Mouse (Mus musculus) G1E (cell line): ENCODE data around the gene B3gat1. TPM values are rescaled to one million over a fixed set of nuclear protein-coding genes. Genes with fewer than 3 reads are reported as not detected.

Source experiments
- ATAC-seq: 2 replicates; pipeline ENCODE4 v1.8.0; 2016; ENCODE audit warnings: mild to moderate bottlenecking; ENCODE audit not compliant: insufficient number of reproducible peaks, poor library complexity, low FRiP score, severe bottlenecking; ENCODE audit errors: extremely low read depth
- DNase-seq: peaks from one replicate; pipeline ENCODE4 v3.0.0; 2012; ENCODE audit warnings: low spot score
- H3K27me3 ChIP-seq: 2 replicates; pipeline ENCODE4 v1.6.1; 2012; ENCODE audit warnings: mild to moderate bottlenecking, low read length, inconsistent platforms; ENCODE audit not compliant: insufficient read depth
- H3K36me3 ChIP-seq: replicated peaks from 2 replicates; pipeline ENCODE3; 2012; ENCODE audit warnings: mild to moderate bottlenecking, inconsistent platforms
- H3K4me1 ChIP-seq: 2 replicates; pipeline ENCODE4 v1.6.1; 2012; ENCODE audit warnings: low read depth, low read length, inconsistent platforms, mixed read lengths; ENCODE audit not compliant: insufficient read depth
- H3K4me3 ChIP-seq: 2 replicates; pipeline ENCODE4 v1.5.1; 2012; ENCODE audit warnings: low read depth, mild to moderate bottlenecking, inconsistent platforms, low read length, moderate library complexity, mixed read lengths
- H3K9me3 ChIP-seq: replicated peaks from 2 replicates; pipeline ENCODE4 v1.6.1; 2012; ENCODE audit warnings: inconsistent platforms
- CTCF ChIP-seq: IDR thresholded peaks from 2 replicates; pipeline ENCODE4 v1.5.1; 2012; ENCODE audit warnings: low read depth, low read length, inconsistent platforms, mixed read lengths
- GATA1 ChIP-seq: IDR thresholded peaks from 2 replicates; pipeline ENCODE4 v1.6.1; 2012; ENCODE audit warnings: borderline replicate concordance, low read length, inconsistent platforms, mixed read lengths
- GATA2 ChIP-seq: IDR thresholded peaks from 2 replicates; pipeline ENCODE4 v1.6.1; 2012; ENCODE audit warnings: low read depth, low read length, inconsistent platforms, borderline replicate concordance
- POLR2AphosphoS5 ChIP-seq: IDR thresholded peaks from 2 replicates; pipeline ENCODE4 v1.6.1; 2012; ENCODE audit warnings: low read depth, low read length, inconsistent platforms; ENCODE audit not compliant: insufficient replicate concordance
- TAL1 ChIP-seq: conservative IDR thresholded peaks from 2 replicates; pipeline ENCODE4 v1.6.1; 2012; ENCODE audit warnings: low read depth, low read length, inconsistent platforms, mixed read lengths
- polyA plus RNA-seq: library from polyadenylated mRNA; stranded (reverse); fragments of >175 nt; gene quantifications from 2 replicates; pipeline ENCODE4 v1.2.3, GENCODE M21; 2012
- total RNA-seq, 2 experiments: library from RNA; stranded (forward) in 1 of 2; stranded (reverse) in 1 of 2; fragments of 200-1000 nt in 1 of 2; fragments of >200 nt in 1 of 2; fragmentation: Nextera tagmentation in 1 of 2; gene quantifications; 2 replicates each; pipeline ENCODE4 v1.2.3; 2014 to 2017

B3gat1 gene
- total and polyA plus RNA-seq, 3 experiments, result 0.11 TPM; not detected in 2

DNA sequence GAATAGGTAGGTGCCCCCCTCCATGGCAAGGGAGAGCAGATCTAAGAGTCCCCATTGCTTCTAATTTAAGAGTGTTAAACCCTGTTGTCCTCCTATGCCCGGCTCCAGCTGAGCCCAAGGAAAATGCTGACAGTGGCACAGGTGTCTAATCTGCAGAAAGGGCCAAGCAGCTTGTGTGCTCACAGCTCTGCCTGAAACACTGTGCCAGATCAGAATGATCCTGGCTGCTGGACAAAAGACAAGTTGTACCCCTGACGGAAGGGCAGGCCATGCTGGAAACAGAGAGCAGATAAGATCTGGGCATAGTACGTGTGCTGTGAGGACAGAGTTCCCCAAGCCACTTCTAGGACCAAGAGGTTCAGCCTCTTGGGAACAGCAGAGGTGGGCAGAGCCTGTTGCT is 59.3 kb downstream of the B3gat1 start:
- Histone ChIP-seq H3K36me3 (no peaks in the 10 kb centered on the region), H3K4me1 (no peaks in the 10 kb centered on the region), H3K9me3 (peaks cover 5% of the 10 kb centered on the region), H3K27me3 (no peaks in the 10 kb centered on the region; the same call in 1 of the 2 replicates), H3K4me3 (no peak overlapping the region)
- no peak for TF ChIP-seq GATA1
- ATAC-seq (no peak), DNase-seq (no peak)

DNA sequence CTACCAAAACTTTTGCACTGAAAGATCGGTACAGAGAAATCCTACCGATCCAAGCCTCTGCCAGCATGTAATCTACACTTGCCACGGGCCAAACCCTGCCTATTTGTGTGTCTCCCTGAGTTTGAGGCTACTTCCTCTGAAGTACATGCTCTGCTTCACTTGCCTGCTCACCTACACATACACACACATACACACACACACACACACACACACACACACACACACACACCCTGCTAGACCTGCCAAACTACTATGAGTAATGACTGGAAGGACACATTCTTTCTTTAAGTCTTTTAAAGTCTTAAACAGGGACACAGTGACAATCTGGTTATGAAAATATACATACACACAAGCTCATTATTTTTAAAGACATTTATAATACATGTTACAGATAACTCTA is 64.7 kb downstream of the B3gat1 start:
- TF ChIP-seq POLR2AphosphoS5 (no peak), GATA2 (no peak), GATA1 (no peak), TAL1 (no peak), CTCF (no peak)
- H3K27me3 ChIP-seq, result no peaks in the 10 kb centered on the region
- no peaks in the 10 kb centered on the region for H3K4me1 ChIP-seq
- H3K36me3 ChIP-seq, result no peaks in the 10 kb centered on the region
- ATAC-seq (no peak), DNase-seq (no peak)
- peaks cover under 1% of the 10 kb centered on the region; the same call in 1 of the 2 replicates for H3K9me3 ChIP-seq
- no peak overlapping the region for H3K4me3 ChIP-seq

DNA sequence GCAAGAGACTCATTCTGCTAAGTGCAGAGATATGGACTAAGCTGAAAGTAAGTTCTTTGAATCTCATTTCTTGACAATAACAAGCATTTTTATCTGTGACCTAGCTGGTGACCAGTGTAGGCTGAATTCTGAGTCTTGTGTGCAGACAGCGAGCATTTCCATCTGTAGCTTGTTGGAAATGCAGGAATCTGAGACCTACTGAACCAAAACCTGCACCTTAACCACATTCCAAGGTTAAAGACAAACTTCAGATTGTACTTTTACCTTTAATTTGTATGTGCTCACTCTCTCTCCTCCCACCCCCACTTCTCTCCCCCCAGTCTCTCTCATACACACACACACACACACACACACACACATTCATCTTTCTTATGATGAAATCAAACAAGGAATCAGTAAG is 65.2 kb downstream of the B3gat1 start:
- TF ChIP-seq GATA2, result no peak
- TF ChIP-seq CTCF, result no peak
- TF ChIP-seq GATA1, result no peak
- TF ChIP-seq TAL1, result no peak
- TF ChIP-seq POLR2AphosphoS5, result no peak
- Histone ChIP-seq H3K4me3 (no peak overlapping the region), H3K4me1 (no peaks in the 10 kb centered on the region), H3K36me3 (no peaks in the 10 kb centered on the region), H3K9me3 (no peaks in the 10 kb centered on the region), H3K27me3 (no peaks in the 10 kb centered on the region)
- no peak for ATAC-seq
- no peak for DNase-seq

DNA sequence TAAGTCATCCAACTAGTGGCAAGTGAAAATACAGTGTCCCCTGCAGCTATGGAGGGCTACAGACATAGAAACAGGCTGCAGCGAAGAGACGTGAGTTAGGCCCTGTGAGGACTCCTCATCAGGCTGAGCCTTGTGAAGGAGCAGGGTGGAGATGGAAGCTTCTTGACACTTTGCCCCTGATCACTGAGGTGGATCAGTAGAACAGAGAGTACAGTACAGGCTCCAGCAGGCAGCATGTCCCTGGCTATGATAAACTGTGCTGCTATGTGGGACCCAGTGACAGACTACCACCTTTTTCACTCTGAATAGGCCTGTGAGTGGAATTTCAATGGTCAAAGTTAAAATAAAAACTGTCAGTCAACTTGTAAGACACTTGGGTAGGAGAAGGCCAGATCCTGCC is 66.8 kb downstream of the B3gat1 start:
- Histone ChIP-seq H3K4me1 (no peaks in the 10 kb centered on the region), H3K9me3 (no peaks in the 10 kb centered on the region), H3K4me3 (no peak overlapping the region), H3K27me3 (no peaks in the 10 kb centered on the region), H3K36me3 (no peaks in the 10 kb centered on the region)
- no peak for ATAC-seq
- TF ChIP-seq CTCF, result no peak
- no peak for TF ChIP-seq GATA2
- no peak for TF ChIP-seq POLR2AphosphoS5
- TF ChIP-seq GATA1, result no peak
- DNase-seq, result no peak

GRCm38 (mm10) chr9:26804321-26804720 is 70.8 kb downstream of the B3gat1 start:
- Histone ChIP-seq H3K36me3 (no peaks in the 10 kb centered on the region), H3K4me3 (no peak overlapping the region), H3K4me1 (no peaks in the 10 kb centered on the region), H3K9me3 (no peaks in the 10 kb centered on the region), H3K27me3 (peaks cover 5% of the 10 kb centered on the region; the same call in 1 of the 2 replicates)
- ATAC-seq, result no peak
- TF ChIP-seq CTCF (no peak), POLR2AphosphoS5 (no peak), TAL1 (no peak), GATA2 (no peak), GATA1 (no peak)
- no peak for DNase-seq

DNA sequence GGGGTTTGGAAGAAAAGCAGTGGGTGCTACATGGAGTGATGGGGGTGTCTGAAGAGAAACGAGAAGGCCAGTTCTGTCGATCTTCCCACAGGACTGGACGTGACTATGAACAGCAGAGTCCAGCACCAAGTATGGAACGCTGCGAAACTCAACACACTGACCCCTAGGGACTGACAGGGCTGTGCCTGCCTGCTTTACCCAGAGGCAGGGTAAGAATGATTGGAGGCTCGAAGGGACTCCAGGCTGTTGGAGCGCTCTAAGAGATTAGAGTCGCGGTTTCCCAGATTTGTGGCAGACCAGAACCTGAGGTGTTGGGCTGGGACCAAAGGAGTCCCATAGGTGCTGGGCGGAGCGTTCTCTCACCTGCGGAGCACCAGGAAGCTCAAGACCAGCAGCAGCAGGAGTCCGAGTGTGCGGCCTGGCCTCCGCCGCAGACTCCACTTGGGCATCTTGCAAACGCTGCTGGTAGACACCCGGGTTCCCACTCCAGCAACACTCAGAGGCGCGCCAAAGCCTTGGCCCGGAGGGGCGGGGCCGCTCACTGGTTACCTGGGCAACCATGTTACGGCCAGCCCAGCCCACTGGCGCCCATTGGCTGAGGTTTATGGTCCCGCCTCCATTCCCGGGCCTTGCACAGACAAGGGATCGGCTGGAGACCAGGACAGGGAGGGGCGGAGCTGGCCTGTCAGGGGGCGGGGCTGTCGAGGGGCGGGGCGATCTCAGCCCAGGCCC is 72.6 kb downstream of the B3gat1 start, which contains the start of gene Glb1l2:
Gene Glb1l2 (minus strand): TSS at position 534 of the 732 bp plus-strand sequence.
- Histone ChIP-seq H3K4me1 (no peaks in the 10 kb centered on the region), H3K4me3 (peak within 1 kb of the TSS; percentile 13; the same call in 1 of the 2 replicates), H3K27me3 (peaks cover 5% of the 10 kb centered on the region; the same call in 1 of the 2 replicates), H3K9me3 (no peaks in the 10 kb centered on the region), H3K36me3 (no peaks in the 10 kb centered on the region)
- TF ChIP-seq GATA1 (no peak), TAL1 (no peak), POLR2AphosphoS5 (no peak), CTCF (no peak), GATA2 (no peak)
- peak; percentile 2 for DNase-seq
- no peak for ATAC-seq
